Mouse (Mus musculus): Measurements from ENCODE around the gene Tbc1d8.

Gene Tbc1d8

GRCm38 (mm10) chr1:39478057-39478895 lies at the start of gene Tbc1d8:
Gene Tbc1d8, minus strand, starts transcription at chr1:39478755.
- in situ Hi-C loops (cut with MboI, MseI): no loop called here

DNA sequence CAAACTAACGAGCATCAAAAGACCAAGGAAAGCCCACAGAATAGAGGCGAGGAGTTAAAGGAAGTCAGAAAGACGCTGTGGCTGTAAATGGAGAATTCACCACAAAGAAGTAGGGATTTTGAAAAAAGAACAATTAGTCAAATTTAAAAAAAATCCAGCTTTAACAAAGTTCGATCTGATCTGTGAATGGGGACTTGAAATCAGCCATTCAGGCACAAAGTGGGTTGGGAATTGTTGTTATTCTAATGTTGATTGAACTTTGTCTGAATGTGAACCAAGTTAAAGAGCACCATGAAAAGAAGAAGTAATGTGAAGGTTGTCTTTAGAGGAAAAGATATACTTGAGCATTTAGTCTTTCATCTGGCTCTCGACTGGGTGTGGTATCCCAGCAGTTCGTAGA lies 49.8 kb upstream of the Tbc1d8 start:
- in situ Hi-C loops (cut with MboI, MseI): no loop called here

GRCm38 (mm10) chr1:39527432-39527831 lies 48.9 kb upstream of the Tbc1d8 start:
- in situ Hi-C loops (cut with MboI, MseI): no loop called here

- in situ Hi-C loops (cut with MboI, MseI): no loop called here
Measured at GRCm38 (mm10) chr1:39526371-39527167, 48.0 kb upstream of the Tbc1d8 start.

DNA sequence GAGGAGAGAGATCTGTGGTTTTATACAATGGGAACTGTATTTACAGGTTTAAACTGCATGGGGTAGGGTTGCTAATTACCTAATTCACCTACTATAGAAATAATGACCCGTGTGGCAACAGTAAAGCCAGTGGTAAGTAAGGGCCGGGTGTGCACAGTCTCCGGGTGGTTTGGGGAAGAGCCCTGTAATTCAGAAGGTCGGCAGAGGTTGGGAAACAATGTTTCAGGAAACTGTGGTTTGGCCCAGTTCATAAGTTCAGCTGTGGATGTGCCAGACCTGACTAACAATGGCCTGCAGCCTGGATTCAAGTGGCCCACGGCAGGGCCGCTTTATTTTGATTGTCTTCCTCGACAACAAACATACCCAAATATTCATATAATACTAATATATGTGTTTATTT lies 47.2 kb upstream of the Tbc1d8 start:
- in situ Hi-C loops (cut with MboI, MseI): no loop called here

DNA sequence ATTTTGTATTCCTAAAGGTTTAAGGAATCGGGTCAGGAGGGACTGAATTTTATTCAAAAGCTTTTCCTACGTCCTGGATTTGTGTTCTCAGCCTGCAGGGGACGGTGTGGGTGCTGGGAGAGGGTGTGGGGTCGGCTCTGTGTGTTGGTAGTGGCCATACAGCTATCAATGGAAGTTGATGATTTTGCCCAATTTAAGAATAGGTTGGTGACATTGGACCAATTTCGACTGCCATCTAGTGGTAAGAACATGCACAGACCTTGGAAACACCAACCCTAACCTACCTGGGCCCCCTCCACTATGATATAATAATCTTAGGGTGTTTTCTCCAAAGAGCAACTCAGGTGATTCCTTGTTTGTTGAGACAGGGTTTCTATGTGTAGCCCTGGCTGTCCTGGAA lies 44.0 kb upstream of the Tbc1d8 start:
- in situ Hi-C loops (cut with MboI, MseI): no loop called here

GRCm38 (mm10) chr1:39521326-39521725 lies 42.8 kb upstream of the Tbc1d8 start:
- in situ Hi-C loops (cut with MboI, MseI): no loop called here

GRCm38 (mm10) chr1:39515303-39515991 lies 36.9 kb upstream of the Tbc1d8 start:
- in situ Hi-C loops (cut with MboI, MseI): loop anchor here (5.0 kb wide), 2 partner anchors 123 to 513 kb away; no protein-coding TSS in a partner anchor

DNA sequence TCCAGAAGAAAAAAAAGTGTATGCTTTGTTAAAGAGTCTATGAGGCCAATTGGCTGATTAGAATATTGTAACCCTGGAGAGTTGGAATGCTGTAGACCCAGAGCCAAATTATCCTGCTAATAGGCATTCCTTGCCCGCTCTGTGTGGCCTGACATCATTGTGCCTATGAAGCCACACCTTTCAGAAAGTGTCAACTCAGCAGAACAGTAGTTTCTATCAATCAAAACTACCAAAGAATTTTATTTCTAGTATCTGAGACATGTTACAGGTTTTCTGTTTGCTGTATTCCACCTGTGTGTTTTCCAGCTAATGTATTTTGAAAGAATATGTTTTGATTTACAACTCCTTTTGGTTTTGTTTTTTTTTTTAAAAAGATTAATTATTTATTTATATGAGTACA lies 33.6 kb upstream of the Tbc1d8 start:
- in situ Hi-C loops (cut with MboI, MseI): no loop called here

- in situ Hi-C loops (cut with MboI, MseI): no loop called here
Measured at GRCm38 (mm10) chr1:39511775-39512174, 33.2 kb upstream of the Tbc1d8 start.

GRCm38 (mm10) chr1:39505600-39505999 lies 27.0 kb upstream of the Tbc1d8 start:
- in situ Hi-C loops (cut with MboI, MseI): no loop called here

DNA sequence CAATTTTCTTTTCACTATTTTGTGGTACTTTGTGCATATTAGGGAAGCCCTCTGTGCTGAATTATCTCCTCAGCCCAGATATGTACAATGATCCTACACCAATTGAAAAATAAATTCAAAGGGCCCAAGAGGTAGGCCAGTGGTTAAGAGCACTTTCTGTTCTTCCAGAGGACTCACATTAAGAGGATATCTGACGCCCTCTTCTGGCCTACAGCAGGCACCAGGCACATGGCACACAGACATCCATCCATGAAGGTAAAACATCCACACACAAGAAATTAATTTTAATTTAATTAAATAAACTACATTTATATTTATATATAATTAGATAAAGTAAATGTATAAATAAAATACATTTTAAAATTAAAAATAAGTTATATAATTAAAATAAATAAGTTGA lies 25.7 kb upstream of the Tbc1d8 start:
- in situ Hi-C loops (cut with MboI, MseI): no loop called here

- in situ Hi-C loops (cut with MboI, MseI): no loop called here
Measured at GRCm38 (mm10) chr1:39502817-39503633, 24.5 kb upstream of the Tbc1d8 start.

GRCm38 (mm10) chr1:39499485-39499941 lies 21.0 kb upstream of the Tbc1d8 start:
- in situ Hi-C loops (cut with MboI, MseI): no loop called here

- in situ Hi-C loops (cut with MboI, MseI): no loop called here
Measured at GRCm38 (mm10) chr1:39497748-39498147, 19.2 kb upstream of the Tbc1d8 start.

DNA sequence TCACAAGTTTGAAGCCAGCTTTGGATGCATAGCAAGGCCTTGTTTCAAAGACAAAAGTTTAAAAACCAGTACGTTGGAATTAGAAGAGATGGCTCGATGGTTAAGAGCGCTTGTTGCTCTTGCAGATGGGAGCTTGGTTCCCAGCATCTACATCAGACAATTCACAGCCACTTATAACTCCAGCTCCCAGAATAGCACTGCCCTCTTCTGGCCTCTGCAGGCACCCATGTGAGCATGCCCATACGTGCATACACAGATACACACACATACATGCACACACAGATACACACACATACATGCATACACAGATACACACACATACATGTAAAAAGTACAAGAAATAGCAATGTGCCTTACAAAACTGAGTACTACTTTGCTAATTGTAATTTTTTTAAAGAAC lies 18.4 kb upstream of the Tbc1d8 start:
- in situ Hi-C loops (cut with MboI, MseI): no loop called here

DNA sequence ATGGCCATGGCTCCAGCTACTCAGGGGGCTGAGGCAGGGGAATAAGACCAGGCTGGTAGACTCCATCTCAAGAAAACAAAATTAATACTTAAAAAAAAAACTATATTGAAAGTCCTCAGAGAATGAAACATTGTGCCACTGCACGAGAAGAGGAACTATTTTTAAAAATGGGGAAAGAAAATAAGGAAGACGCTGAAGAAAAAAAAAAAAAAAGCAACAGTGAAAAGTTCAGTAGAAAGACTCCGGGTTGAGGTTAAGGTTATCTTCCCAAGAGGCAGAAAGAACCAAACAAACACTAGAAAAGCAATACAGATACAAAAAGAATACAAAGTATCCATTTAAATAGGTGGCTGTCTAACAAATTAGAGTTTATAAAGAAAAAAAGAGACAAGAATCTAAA lies 15.1 kb upstream of the Tbc1d8 start:
- in situ Hi-C loops (cut with MboI, MseI): no loop called here

- in situ Hi-C loops (cut with MboI, MseI): no loop called here
Measured at GRCm38 (mm10) chr1:39493165-39493564, 14.6 kb upstream of the Tbc1d8 start.

GRCm38 (mm10) chr1:39487370-39487769 lies 8.8 kb upstream of the Tbc1d8 start:
- in situ Hi-C loops (cut with MboI, MseI): no loop called here

DNA sequence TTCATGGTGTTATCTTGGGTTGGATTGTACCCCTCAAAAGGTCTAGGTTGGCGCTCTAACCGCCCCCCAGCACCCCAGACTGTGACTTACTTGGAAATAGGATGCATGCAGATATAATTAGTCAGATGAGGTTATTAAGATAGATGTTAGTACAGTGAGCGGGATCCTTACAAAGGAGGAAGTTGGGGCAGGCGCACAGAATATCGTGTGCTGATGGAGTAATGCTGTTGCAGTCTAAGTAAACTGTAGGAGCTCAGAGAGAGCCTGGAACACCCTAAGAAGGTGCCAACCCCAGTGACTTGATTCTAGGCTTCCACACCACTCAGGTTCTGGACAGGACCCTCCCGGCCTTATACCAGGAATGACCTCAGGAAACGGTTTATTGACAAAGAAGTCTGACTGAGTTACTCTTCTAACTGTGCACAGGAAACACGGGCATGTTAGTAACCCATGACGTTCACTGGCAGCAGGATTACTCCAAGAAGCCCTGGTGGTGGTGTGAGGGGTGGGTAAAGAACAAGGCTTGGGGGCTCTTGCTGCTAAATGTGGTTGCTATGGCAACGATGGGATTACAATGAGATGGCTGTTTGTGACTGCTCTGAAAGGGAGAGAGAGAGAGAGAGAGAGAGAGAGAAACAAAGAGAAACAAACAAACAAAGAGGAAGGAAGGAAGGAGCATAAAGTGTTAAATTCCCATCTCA lies 3.7 kb upstream of the Tbc1d8 start:
- in situ Hi-C loops (cut with MboI, MseI): no loop called here

DNA sequence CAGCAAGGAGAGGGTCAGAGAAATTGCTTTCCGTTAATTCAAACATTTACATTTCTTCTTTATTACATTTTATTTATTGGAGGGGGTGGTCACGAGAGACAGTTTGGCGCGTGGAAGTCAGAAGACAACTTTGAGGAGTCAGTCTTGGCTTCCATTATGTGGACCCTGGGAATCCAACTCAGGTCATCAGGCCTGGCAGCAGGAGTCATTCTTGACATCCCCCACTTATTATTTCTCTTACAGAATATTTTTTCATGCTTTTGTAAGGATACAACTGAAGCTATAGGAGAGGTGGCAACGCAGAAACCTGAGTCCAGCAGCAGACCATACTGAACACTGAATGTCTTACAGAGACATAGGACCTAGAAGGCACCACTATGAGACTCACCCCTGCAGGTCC lies 699 bp upstream of the Tbc1d8 start:
- in situ Hi-C loops (cut with MboI, MseI): no loop called here
